Mouse (Mus musculus) adrenal gland, postnatal 10 days (tissue): Measurements from ENCODE around the gene Ccdc163. TPM values are rescaled to one million over a fixed set of nuclear protein-coding genes. Genes with fewer than 3 reads are reported as not detected.
"Not testable (repeated sequence)": the region's sequence is repeated elsewhere in the genome, so short reads cannot be mapped to it uniquely, and the experiment has no call there.

ENCODE experiments used
- DNase-seq: peaks from one replicate; pipeline ENCODE4 v3.0.0; 2021; ENCODE audit warnings: mixed read lengths
- long read RNA-seq, 2 experiments: library from polyadenylated mRNA; stranded (forward); transcript quantifications; one replicate each; pipeline ENCODE4 v2.0.0; 2021
- total RNA-seq, 2 experiments: library from RNA; stranded (reverse); gene quantifications; 2 replicates each; pipeline ENCODE4 v1.2.3; 2021

Ccdc163 gene
- 10 to 100 TPM; 18.6 to 20.2 TPM for total RNA-seq
- long read RNA-seq, experiment 1, partial matches to known transcripts, result 0 of 5 reads
- long read RNA-seq, experiment 1, other reads (novel, unspliced or antisense), result 4 of 5 reads
- long read RNA-seq, experiment 2, partial matches to known transcripts, result 0 of 4 reads
- long read RNA-seq, experiment 2, other reads (novel, unspliced or antisense), result 1 of 4 reads

DNA sequence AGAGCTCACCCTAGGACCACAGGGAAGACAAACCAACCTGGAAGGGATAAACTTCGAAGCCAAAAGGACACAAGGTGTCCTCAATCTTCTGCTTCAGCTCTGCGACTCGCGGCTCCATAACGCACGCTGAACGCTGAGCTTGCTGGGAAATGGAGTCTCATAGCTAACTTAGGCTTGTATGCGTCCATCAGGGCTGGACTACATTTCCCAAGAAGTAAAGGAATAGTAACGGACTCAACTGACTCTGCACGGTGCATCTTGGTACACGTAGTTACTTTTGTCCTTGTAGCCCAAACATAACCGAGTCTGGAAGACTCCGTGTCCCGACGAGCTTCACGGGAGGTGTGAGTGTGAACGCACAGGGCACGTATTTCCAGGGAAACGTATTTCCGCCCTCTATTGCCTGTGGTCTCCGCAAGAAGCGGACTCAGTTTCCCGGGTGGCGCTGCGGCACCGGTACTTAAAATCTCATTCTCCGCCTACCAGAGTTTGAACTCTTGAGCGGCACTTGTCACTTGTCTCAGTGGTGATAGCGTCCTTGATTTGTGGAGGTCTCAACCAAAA lies at the start of gene Ccdc163, which contains the start of gene Mmachc:
Gene Ccdc163 (plus strand): TSS at position 309 of the 564 bp plus-strand sequence.
Gene Mmachc (minus strand): TSS at position 206 of the 564 bp plus-strand sequence.
- peak; percentile 89 for DNase-seq

DNA sequence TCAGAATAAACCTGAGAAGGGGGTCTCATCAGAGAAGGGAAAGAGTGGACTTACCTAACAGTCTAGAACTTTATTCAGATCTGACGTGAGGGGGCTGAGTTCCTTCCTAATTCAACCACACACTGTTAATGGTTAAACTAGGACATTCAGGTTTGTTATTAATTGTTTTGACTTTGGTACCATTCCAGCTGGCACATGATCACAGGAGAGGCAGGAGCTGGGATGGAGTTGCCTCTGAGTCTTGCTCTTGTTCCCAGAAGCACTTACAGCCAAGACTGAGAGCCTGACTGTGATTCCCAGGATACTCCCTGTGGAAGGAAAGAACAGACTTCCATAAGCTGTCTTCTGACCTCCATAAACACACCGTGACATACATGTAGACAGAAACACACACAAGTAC lies 48.8 kb upstream of the Ccdc163 start:
- DNase-seq, result peak; percentile 75

DNA sequence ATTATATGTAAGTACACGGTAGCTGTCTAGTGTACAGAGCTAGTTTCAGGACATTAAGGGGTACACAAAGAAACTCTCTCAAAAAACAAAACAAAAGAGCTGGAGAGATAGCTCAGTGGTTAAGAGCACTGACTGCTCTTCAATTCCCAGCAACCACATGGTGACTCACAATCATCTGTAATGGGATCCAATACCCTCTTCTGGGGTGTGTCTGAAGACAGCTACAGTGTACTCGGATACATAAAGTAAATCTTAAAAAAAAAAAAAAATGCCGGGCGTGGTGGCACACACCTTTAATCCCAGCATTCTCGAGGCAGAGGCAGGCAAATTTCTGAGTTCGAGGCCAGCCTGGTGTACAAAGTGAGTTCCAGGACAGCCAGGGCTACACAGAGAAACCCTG lies 48.4 kb upstream of the Ccdc163 start:
- not testable (repeated sequence) for DNase-seq

DNA sequence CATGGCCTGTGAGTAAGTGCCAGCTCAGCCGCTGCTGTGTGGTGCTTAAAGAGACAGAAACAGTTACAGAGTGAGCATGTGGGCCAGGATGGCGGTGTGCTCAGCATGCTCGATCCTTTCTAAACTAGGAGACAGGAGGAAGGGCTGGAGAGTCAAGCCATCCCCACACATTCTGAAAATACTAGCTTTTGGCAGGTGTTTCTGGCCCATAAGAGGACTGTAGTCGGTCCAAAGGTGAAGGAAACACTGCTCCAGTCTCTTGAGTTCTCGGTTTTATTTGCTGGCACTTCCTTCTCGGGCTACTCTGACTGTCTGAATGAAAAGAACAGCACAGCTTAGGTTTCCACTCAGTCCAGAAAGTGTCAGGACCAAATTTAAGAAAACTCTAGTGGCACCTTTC lies 47.5 kb upstream of the Ccdc163 start:
- no peak for DNase-seq

DNA sequence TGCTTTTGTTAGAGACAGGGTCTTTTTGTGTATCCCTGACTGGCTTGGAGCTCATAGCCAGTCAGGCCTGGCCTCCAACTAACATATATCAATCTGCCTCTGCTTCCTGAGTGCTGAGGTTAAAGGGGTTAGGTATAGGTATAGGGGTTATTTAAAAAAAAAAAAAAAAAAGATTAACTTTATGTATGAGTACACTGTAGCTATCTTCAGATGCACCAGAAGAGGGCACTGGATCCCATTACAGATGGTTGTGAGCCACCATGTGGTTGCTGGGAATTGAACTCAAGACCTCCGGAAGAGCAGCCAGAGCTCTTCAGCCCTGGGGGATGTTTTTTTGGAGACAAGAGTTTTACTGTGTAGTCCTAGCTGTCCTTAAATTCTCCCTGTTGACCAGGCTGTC lies 46.3 kb upstream of the Ccdc163 start:
- no peak for DNase-seq

DNA sequence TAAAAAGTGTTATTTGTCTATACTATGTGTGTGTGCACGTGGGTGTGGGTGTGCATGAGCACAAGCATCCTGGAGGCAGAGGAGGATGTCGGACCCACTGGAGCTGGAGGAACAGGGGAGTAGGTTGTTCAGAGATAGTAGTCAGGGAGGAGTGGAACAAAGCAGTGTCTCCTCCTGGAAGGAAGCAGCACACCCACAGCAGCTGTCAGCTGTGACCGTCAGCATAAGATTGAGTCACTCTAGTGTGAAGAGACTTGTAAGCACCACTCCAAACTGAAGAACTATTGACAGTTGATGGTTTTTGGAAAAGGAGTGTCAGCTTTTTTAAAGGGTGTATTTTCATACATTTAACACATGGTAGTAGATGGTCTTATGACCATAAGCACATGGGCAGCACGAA lies 41.7 kb upstream of the Ccdc163 start:
- no peak for DNase-seq

DNA sequence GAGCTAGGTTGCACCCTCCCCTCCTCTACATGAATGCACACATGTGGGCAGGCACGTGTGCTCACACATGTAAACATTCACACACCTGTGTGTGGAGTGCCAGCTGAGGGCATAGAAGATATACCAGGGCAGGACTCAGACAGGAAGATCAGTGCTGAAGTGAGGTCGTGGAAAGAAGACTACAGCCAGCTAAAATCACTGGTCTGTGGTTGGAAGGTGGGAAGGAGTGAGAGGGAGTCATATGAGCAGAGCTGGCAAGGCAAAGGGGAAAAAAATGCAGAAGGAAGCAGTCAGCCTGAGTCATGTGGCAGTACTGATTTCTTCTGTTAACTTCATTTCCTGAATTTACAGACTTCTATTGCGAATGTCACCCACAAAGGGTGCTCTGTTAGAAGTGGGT lies 40.2 kb upstream of the Ccdc163 start:
- DNase-seq, result no peak

DNA sequence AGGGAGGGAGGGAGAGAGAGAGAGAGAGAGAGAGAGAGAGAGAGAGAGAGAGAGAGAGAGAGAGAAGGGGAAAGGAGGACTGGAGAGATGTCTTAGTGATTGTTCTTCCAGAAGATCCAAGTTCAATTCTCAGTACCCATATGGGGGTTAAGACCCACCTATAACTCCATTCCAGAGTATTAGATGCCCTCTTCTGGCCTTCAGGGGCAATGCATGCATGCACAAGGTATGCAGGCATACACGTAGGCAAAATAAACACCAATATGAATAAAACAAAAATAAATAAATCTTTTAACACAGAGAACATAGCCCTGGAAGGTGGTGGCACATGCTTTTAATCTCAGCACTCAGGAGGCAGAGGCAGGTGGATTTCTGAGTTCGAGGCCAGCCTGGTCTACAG lies 39.0 kb upstream of the Ccdc163 start:
- DNase-seq, result no peak

DNA sequence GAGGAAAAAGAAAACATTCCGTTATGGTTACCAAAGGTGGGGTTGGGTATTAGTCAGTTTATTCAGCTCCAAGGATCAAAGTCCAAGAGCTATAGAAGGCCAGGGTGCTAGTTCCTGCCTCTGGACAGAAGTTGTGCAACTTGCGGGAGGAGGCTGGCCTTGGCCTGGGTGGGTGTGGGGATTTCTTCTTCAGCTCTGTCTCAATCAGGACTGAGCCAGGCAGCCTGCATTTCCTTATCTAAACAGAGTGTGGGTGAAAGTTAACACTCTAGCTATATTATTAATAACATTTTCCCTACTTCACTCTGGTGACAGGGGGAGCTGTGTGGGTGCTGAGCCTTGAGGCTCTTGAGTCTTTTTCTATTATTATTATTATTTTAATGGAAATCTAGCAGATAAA lies 35.5 kb upstream of the Ccdc163 start:
- peak; percentile 85 for DNase-seq

DNA sequence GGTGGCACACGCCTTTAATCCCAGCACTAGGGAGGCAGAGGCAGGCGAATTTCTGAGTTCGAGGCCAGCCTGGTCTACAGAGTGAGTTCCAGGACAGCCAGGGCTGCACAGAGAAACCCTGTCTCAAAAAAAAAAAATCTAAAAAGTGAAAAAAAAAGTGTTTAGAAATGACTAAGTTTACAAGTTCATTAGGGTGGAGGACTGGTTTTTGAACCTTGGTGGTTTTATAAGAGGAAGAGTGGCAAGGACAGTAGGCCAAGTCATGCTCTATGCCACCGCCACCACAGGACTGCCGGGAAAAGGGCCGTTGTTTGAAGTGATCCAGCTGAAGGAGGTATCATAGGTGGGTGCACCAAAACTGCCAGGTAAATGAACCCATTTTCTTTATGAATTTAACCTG lies 33.5 kb upstream of the Ccdc163 start:
- not testable (repeated sequence) for DNase-seq

DNA sequence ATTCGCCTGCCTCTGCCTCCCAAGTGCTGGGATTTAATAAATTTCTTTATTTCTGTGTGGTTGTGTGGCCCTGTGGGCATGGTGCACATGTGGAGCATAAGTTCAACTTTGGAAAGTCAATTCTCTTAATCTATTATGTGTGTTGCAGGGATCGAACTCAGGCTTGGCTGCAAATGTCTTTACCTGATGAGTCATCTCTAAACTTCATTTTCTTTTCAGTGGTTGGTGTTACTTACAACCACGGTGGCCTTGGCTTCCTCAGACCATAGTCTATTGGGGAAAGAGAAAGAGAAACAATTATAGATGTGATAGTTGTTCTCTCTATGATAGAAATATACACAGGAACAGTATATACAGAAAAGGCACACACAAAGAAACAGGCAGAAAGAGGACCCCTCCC lies 32.3 kb upstream of the Ccdc163 start:
- no peak for DNase-seq

DNA sequence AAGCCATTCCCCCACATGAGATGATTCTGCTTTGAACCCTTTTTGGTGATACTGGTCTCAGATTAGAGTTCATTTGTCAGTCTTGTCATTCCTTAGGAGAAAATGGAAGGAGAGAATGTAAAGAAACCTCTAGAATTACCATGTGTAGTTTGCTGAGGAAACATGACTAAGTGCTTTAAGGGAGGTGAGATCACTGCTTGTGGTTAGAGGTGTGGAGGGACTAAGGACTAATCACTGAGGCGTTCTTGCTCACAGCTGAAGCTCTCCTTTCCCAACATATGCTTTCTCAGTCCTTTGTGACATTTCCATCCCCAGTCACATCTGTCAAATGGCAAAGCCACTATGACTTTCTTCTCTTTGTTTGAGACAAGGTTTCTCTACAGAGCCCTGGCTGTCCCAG lies 30.5 kb upstream of the Ccdc163 start:
- DNase-seq, result no peak

DNA sequence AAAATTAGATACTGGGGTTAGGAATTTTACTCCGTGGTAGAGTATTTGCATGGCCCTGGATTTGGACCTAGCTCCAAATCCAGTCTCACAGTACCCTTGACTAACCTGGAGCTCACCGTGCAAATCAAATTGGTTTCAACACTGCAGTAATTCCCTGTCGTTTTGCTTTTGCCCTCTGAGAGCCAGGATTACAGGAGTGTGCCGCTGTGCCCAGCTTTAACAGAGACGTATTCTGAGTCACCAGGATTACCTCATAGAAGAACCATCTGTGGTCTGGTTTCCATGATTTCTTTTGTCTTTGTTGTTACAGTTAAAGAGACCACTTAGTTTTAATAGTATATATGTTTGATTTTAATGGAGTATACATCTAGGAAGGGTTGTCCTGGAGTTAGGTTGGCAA lies 29.2 kb upstream of the Ccdc163 start:
- DNase-seq, result no peak

DNA sequence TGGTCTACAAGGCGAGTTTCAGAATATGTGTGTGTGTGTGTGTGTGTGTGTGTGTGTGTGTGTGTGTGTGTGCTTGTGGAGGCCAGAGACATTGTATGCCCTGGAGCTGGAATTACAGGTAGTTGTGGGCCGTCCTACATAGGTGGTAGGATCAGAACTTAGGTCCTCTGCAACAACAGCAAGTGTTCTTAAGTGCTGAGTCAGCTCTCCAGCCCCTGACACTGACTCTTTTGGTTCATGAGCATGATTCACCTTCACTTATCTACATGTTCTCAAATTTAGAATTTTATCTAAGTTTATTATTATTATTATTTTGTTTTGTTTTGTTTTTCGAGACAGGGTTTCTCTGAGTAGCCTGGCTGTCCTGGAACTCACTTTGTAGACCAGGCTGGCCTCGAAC lies 27.8 kb upstream of the Ccdc163 start:
- DNase-seq, result not testable (repeated sequence)

DNA sequence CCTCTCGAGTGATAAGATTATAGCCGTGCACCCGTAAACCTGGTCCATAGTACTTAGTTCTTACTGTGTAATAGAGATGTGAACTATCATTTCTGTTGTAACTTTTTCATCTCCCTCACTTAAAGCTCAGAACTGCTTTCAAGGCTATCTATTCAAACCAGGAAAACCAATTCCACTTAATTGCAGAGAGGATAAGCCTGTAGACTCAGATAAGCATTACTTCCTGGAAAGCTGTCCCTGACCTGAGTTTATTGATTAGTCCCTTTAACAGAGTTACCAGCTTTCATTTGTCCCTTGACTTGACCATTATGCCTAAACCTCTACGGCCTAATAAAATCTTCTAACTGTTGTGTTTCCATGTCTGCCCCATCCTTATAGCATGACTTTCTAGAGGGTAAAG lies 24.4 kb upstream of the Ccdc163 start:
- DNase-seq, result no peak

DNA sequence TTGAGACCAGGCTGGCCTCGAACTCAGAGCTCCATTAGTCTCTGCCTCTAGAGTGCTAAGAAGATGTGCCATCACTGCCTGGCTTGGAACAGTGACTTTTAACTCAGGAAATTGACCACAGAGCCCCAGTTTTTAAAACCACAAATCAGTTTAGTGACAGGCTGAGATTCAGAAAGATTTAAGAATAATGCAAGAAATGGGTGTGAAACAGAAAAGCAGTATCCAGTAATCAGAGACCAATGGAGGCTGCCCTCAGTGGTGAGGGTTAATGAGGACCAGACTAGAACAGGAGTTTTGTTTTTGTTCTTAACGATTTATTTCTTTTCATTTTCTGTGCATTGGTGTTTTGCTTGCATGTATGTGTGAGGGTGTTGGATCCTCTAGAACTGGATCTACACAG lies 23.6 kb upstream of the Ccdc163 start:
- no peak for DNase-seq

DNA sequence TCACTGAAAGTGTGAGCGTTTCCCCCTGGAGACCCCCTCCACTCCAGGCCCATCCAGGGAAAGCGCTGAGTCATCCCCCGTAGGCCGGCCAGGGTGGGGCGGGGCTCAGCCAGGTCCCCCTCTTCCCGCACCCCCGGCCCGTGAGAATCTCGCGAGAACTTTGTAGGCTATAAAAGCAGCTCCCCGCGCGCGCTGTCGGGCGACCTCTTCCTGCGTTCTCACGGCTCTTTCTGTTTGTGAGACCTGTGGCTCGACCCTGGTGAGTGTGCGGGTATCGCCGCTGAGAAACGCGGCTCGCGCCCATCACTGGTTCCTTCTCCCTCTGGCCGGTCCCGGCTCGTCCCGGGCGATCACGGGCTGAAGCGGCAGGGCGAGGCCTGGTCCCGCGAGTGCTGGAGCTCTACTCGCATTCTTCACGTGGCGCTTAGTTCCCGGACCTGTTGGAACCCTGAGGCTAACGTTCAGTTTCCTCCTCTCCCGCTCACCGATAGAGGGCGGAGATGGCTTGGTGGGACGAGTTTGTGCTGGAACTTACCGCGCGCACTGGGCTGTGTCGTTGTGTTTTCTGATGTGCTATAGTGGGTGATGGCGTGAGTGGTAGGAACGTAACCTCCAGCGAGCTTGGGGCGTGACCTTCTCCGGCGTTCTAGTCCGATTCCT lies 22.8 kb upstream of the Ccdc163 start, which contains the start of gene Prdx1:
Gene Prdx1 (plus strand): TSS at position 143 of the 660 bp plus-strand sequence.
- DNase-seq, result peak; percentile 98

DNA sequence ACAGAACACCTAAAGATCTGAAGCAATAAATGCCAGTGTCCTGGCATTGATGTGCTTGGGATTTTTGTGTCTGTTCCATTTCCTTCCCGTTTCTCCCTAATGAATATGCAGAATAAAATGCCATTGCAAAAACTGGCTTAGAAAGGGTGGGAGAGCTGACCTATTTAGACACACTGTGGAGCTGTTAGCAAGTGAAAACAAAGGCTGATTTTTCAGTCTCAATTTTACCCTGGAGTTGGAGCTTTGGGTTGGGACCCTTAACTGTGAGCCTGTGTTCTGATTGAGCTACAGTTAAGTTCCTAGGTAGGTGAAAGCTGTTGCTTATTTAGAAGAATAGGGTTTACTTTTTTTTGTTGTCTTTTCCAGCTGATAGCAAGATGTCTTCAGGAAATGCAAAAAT lies 21.3 kb upstream of the Ccdc163 start:
- no peak for DNase-seq

DNA sequence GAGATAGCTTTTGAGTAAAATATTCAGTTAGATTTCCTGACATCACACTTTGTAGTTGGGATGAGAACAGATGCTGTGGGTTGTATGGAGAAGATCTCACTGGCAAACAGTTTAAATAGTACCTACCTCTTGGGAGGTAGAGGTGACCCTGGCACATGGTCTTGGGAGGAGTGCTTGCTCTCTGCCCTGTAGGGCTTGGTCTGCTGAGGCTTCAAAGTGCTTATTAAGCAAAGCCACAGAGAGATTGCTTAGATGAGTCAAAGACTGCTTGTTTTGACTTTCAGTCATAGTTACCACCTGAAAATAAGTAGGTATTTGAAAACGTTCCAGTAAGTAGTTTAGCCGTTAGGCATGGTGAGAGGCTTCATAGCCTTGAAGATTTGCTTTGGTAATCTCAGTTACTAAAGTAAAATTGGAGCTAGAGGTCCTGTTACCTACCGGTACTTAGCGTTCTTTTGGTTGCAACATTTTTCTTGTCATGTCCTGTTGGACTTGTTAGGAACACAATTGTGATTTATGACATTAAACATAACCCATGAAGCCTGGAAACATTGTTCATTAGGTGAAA lies 18.9 kb upstream of the Ccdc163 start:
- no peak for DNase-seq

DNA sequence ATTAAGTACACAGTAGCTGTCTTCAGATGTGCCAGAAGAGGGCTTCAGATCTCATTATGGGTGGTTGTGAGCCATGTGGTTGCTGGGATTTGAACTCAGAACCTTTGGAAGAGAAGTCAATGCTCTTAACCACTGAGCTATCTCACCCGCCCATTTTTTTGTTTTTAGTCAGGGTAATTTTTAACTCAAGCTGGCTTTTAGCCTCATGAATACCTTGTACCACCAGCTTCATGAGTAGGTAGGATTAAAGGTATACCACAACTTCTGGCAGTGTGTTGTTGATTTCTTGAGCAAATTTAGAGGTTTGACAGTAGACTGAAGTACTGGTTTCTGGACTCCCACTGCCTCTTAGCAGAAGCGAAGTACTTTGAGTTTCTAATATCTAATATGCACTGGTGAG lies 16.2 kb upstream of the Ccdc163 start:
- no peak for DNase-seq

DNA sequence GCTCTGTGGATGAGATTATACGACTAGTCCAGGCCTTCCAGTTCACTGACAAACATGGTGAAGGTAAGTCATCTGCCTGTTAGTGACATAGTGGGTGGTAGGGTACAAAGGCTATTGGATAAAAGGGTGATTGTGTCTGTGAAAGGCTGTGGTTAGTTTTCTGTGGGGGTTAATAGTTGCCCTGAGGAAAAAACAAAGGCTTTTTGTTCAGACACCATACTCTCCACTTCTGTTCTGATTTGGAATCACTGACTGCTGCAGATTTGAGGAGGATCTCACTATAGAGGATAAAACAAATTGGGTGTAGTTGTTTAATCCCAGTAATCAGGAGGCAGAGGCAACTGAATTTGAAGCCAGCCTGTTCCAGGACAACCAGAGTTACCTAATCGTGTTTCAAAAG lies 14.5 kb upstream of the Ccdc163 start:
- DNase-seq, result no peak

DNA sequence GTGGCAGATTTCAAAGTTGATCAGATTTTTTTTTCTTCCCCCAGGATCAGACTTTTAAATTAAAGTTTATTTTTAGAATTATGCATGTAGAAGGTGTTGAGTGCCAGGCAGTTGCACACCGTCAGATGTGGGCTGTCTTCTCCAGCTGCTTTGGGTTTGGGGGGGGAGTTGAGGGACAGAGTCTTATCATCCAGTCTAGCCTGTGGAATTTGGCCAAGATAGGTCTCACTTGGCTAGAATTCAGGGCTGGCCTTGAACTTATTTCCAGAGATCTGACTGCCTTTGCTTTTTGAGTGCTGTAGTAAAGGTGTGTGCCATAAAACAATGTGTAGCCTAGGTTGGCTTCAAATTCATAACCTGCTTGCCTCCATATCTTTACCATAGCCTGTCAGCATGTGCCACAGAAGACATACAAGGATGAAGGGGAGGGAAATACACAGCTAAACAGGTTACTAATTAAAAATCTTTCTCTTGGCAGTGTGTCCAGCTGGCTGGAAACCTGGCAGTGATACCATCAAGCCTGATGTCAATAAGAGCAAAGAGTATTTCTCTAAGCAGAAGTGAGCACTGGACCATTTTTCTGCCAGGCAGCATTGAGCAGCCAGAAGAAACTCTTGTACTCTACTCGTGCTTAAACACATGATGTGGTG lies 9.5 kb upstream of the Ccdc163 start:
- peak; percentile 61 for DNase-seq

DNA sequence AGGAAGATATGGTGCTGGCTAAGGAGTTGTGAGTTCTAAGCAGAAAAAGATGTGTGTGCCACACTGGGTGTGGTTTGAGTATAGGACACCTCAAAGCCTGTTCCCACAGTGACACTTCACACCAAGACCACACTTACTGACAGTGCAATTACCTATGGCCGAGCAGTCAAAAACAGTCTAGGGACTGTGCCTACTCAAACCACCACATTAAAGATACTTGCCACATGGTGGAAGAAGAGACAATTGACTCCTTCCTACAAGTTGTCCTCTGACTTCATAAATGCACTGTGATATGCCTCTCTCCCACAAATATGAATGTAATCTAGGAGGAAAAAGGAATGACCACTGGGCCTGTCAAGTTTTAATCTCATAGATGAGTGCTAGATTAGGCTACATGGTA lies 7.3 kb upstream of the Ccdc163 start:
- no peak for DNase-seq
